In genomic region chr9:28937980-28938379, GRCm38 (mm10) we compare ENCODE assay signal across 10 mouse cellular contexts.
DNase-seq lines count a peak whose midpoint lies in the region; ATAC-seq and TF ChIP-seq lines count a peak whose summit lies in the region.
"Had no signal": no experiment of that assay in that cellular context is flagged by ENCODE, and none has a peak within 500 bp of the region (broad histone marks: within the 10 kb centered on the region; RNA-seq: fewer than 3 reads in every experiment).

No protein-coding gene starts in this region.

- 67% methylated on average over 2 of the region's 2 CpGs for WGBS in kidney, postnatal 0 days
- 51% methylated on average over 2 of the region's 2 CpGs for WGBS in limb, embryonic 11.5 days

- H3K4me1 ChIP-seq in kidney, postnatal 0 days (replicated peaks; ENCODE audit: insufficient read depth, low read length), result no peaks in the 10 kb centered on the region
- H3K4me1 ChIP-seq in limb, embryonic 11.5 days (ENCODE audit: control insufficient read depth, insufficient read depth, low read length), result no peaks in the 10 kb centered on the region
- H3K4me1 ChIP-seq: forebrain, embryonic 13.5 days; hindbrain, embryonic 13.5 days had no signal

- H3K4me2 ChIP-seq in kidney, postnatal 0 days (ENCODE audit: low read length), result no peak overlapping the region
- H3K4me2 ChIP-seq in limb, embryonic 11.5 days (ENCODE audit: low read depth, severe bottlenecking), result no peak overlapping the region
- H3K4me2 ChIP-seq: forebrain, embryonic 13.5 days; hindbrain, embryonic 13.5 days had no signal

- H3K36me3 ChIP-seq in kidney, postnatal 0 days (ENCODE audit: insufficient read depth, low read length), result no peaks in the 10 kb centered on the region
- no peaks in the 10 kb centered on the region for H3K36me3 ChIP-seq in limb, embryonic 11.5 days (ENCODE audit: control insufficient read depth, insufficient read depth, low read length)
- H3K36me3 ChIP-seq: hindbrain, embryonic 13.5 days had no signal

- H3K27me3 ChIP-seq in kidney, postnatal 0 days (ENCODE audit: insufficient read depth, low read length), result no peaks in the 10 kb centered on the region
- H3K27me3 ChIP-seq in limb, embryonic 11.5 days (ENCODE audit: control insufficient read depth, insufficient read depth, low read length), result no peaks in the 10 kb centered on the region
- H3K27me3 ChIP-seq: forebrain, embryonic 13.5 days; hindbrain, embryonic 13.5 days had no signal

- no peak for ATAC-seq in cerebellum, adult (ENCODE audit: insufficient number of reproducible peaks, low FRiP score, low TSS enrichment)
- no peak for ATAC-seq in kidney, postnatal 0 days (replicated peaks; ENCODE audit: low FRiP score, low read depth)
- ATAC-seq in limb, embryonic 11.5 days (ENCODE audit: insufficient number of reproducible peaks, low FRiP score, low TSS enrichment, low read depth), result no peak
- ATAC-seq: forebrain, embryonic 13.5 days had no signal

- H3K27ac ChIP-seq in kidney, postnatal 0 days, result no peak overlapping the region
- no peak overlapping the region for H3K27ac ChIP-seq in limb, embryonic 11.5 days (replicated peaks; ENCODE audit: low read depth, low read length)
- H3K27ac ChIP-seq: forebrain, embryonic 13.5 days; hindbrain, embryonic 13.5 days had no signal

- H3K9me3 ChIP-seq in kidney, postnatal 0 days (replicated peaks; ENCODE audit: low read length), result no peaks in the 10 kb centered on the region
- no peaks in the 10 kb centered on the region for H3K9me3 ChIP-seq in limb, embryonic 11.5 days (ENCODE audit: control insufficient read depth, low read length)
- H3K9me3 ChIP-seq: forebrain, embryonic 13.5 days; hindbrain, embryonic 13.5 days had no signal

- H3K9ac ChIP-seq in kidney, postnatal 0 days (ENCODE audit: low read depth, low read length), result no peak overlapping the region
- H3K9ac ChIP-seq in limb, embryonic 11.5 days (ENCODE audit: low read length), result no peak overlapping the region
- H3K9ac ChIP-seq: forebrain, embryonic 13.5 days; hindbrain, embryonic 13.5 days had no signal

- peak; percentile 22; the same call in 1 of the 2 replicates for TF ChIP-seq CTCF in kidney, postnatal 0 days (IDR thresholded peaks at IDR 0.05; ENCODE audit: low read depth)

- peak; percentile 4 for DNase-seq in cerebellum, adult 11 months
- DNase-seq in kidney, postnatal 0 days (ENCODE audit: low spot score), result no peak
- no peak for DNase-seq in kidney, adult 9 months
- DNase-seq in embryo, embryonic 11 days, result peak; percentile 19
- peak; percentile 26 for DNase-seq in limb, embryonic 11.5 days (ENCODE audit: low spot score)
- DNase-seq in Muller cell, postnatal 12 days (ENCODE audit: inconsistent ontology term), result no peak
- DNase-seq in adrenal gland, postnatal 10 days, result no peak

- no peak overlapping the region for H3K4me3 ChIP-seq in kidney, postnatal 0 days (replicated peaks; ENCODE audit: low read depth, low read length)
- H3K4me3 ChIP-seq in limb, embryonic 11.5 days (ENCODE audit: low read depth, low read length), result no peak overlapping the region
- H3K4me3 ChIP-seq: forebrain, embryonic 13.5 days; hindbrain, embryonic 13.5 days had no signal

Comparison
In these comparisons a context has a peak if more than half of its experiments do, and no peak if none do; other contexts are left out.
1. DNase-seq: peak in cerebellum, adult 11 months (single experiment), embryo, embryonic 11 days (single experiment) and limb, embryonic 11.5 days (single experiment); none in kidney, postnatal 0 days (single experiment), kidney, adult 9 months (single experiment), Muller cell, postnatal 12 days (single experiment) and adrenal gland, postnatal 10 days (single experiment).